Mouse (Mus musculus) heart, adult 2 months (tissue): ENCODE measurements around the gene Dis3l2. TPM values are rescaled to one million over a fixed set of nuclear protein-coding genes. Genes with fewer than 3 reads are reported as not detected.

Source experiments
- DNase-seq, 2 experiments: peaks; one replicate each; pipeline ENCODE4 v3.0.0; 2021
- H3K27ac ChIP-seq: fragments of 200-600 bp; 2 replicates; pipeline ENCODE4 v1.8.1; 2022
- H3K27me3 ChIP-seq: fragments of 200-500 bp; 2 replicates; pipeline ENCODE4 v1.6.1; 2012; ENCODE audit warnings: mild to moderate bottlenecking, low read length, inconsistent platforms, mixed read lengths; ENCODE audit not compliant: control insufficient read depth, insufficient read depth
- H3K36me3 ChIP-seq: fragments of 200-500 bp; 2 replicates; pipeline ENCODE4 v1.6.1; 2012; ENCODE audit warnings: low read length, inconsistent platforms; ENCODE audit not compliant: control insufficient read depth, insufficient read depth
- H3K4me1 ChIP-seq: fragments of 200-500 bp; 2 replicates; pipeline ENCODE4 v1.6.1; 2011; ENCODE audit warnings: low read length; ENCODE audit not compliant: control insufficient read depth, insufficient read depth
- H3K4me3 ChIP-seq: fragments of 200-600 bp; 2 replicates; pipeline ENCODE4 v1.8.1; 2022
- H3K79me2 ChIP-seq: fragments of 200-500 bp; replicated peaks from 2 replicates; pipeline ENCODE4 v1.6.1; 2012; ENCODE audit warnings: mild to moderate bottlenecking, inconsistent platforms, low read length, moderate library complexity, mixed read lengths; ENCODE audit not compliant: control insufficient read depth, insufficient read depth
- H3K9ac ChIP-seq: fragments of 200-500 bp; 2 replicates; pipeline ENCODE4 v1.6.1; 2012; ENCODE audit warnings: low read depth, mild to moderate bottlenecking, control low read depth, inconsistent platforms, low read length, mixed read lengths
- CTCF ChIP-seq: fragments of 200-600 bp; IDR thresholded peaks from 2 replicates; pipeline ENCODE4 v1.8.1; 2022; ENCODE audit warnings: antibody characterized with exemption, mild to moderate bottlenecking, moderate library complexity
- EP300 ChIP-seq: fragments of 200-500 bp; IDR thresholded peaks from 2 replicates; pipeline ENCODE4 v1.6.1; 2011; ENCODE audit warnings: low read depth, low read length, control low read depth; ENCODE audit not compliant: insufficient read depth
- POLR2A ChIP-seq: fragments of 200-500 bp; IDR thresholded peaks from 2 replicates; pipeline ENCODE4 v1.6.1; 2011; ENCODE audit warnings: mild to moderate bottlenecking, low read depth, low read length, control low read depth; ENCODE audit not compliant: insufficient read depth
- WGBS: fragments of 180-500 bp; shearing (Covaris S2); methylation state at CpG from one replicate; pipeline ENCODE4 v1.1.7; 2018; 5-methylcytosine and 5-hydroxymethylcytosine counted together
- intact Hi-C: fragments of 180-260 bp; cut with DNase I; formaldehyde crosslinking; loops from one replicate; pipeline ENCODE4 v1.15.1; 2025
- polyA plus RNA-seq: library from polyadenylated mRNA; depleted of rRNA; stranded (reverse); fragments of >200 nt; gene quantifications from 2 replicates; pipeline ENCODE4 v1.2.3, GENCODE M21; 2012
- total RNA-seq, 2 experiments: library from RNA; stranded (reverse); gene quantifications; 2 replicates each; pipeline ENCODE4 v1.2.3; 2021

Gene Dis3l2
- total and polyA plus RNA-seq, 3 experiments: 7.8 to 10.2 (median 9.0) TPM

DNA sequence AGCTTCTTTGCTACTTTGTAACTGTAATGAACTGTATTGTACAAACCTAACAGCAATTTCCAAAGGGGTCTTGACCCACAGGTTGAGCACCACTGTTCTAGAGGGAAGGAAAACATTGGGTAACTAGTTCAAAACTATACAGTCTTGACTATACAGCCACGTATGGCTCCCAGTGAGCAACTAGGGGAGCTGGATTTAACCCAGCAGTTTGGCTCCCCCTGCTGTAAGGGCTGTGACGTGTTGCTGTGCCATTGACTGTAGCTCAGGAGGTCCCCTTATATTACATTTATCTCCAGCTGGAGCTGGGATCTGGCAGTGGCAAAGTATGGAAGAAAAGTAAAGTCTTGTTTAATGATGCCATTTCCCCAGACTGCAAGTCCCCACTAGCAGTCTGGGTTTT, 4.9 kb upstream of the Dis3l2 start:
- Histone ChIP-seq H3K36me3 (no peaks in the 10 kb centered on the region), H3K4me1 (peaks cover 3% of the 10 kb centered on the region), H3K9ac (no peak overlapping the region), H3K27me3 (no peaks in the 10 kb centered on the region), H3K27ac (no peak overlapping the region), H3K79me2 (no peaks in the 10 kb centered on the region), H3K4me3 (no peak overlapping the region)
- DNase-seq: no peak
- intact Hi-C loops: no loop called here
- WGBS: 47% methylated on average over 2 of the region's 2 CpGs
- TF ChIP-seq EP300 (no peak), CTCF (peak; percentile 38), POLR2A (no peak)

DNA sequence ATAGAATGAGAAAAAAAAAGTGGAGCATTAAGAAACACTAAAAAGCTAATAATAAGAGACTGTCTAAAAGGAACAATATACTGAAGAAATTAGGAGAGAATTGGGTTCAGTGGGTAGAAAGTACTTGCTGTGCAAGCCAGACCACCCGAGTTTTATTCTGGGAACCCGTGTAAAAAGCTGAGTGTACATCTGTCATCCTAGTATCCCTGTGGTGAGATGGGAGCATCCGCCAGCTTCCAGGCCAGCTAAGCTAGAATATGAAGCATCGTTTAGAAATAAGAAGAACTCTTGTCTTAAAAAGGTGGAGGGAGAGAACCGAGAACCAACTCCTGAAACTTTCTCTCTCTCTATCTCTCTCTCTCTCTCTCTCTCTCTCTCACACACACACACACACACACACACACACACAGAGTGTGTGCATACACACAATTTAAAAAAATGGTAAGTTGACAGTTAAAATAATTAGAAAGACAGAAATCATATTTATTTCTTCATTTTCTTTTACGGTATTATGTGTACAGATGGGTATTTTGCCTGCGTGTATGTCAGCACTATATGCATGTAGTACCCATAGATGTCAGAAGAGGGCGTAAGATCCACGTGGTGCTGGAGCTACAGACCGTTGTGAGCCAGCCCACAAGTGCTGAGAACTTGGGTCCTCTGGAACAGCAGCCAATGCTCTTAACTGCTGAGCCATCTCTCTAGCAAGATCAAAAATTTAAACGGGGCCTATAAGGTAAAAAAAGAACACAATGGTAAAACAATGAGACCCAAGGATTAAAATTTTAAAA, 4.1 kb upstream of the Dis3l2 start:
- no peak overlapping the region for H3K4me3 ChIP-seq
- H3K27me3 ChIP-seq: no peaks in the 10 kb centered on the region
- H3K9ac ChIP-seq: no peak overlapping the region
- H3K27ac ChIP-seq: no peak overlapping the region
- H3K4me1 ChIP-seq: peaks cover 3% of the 10 kb centered on the region
- no peaks in the 10 kb centered on the region for H3K79me2 ChIP-seq
- H3K36me3 ChIP-seq: no peaks in the 10 kb centered on the region; the same call in 1 of the 2 replicates
- TF ChIP-seq EP300 (no peak), POLR2A (no peak), CTCF (no peak)
- 69% methylated on average over 11 of the region's 11 CpGs for WGBS
- intact Hi-C loops: loop anchor here (5.0 kb wide), 1 partner anchor 117 kb away; the partner anchor contains the start of genes Cops7b and Pde6d
- no peak for DNase-seq

GRCm38 (mm10) chr1:86700367-86700766, 3.2 kb upstream of the Dis3l2 start:
- Histone ChIP-seq H3K36me3 (no peaks in the 10 kb centered on the region; the same call in 1 of the 2 replicates), H3K79me2 (no peaks in the 10 kb centered on the region), H3K27me3 (no peaks in the 10 kb centered on the region), H3K27ac (no peak overlapping the region), H3K4me1 (peaks cover 3% of the 10 kb centered on the region), H3K4me3 (no peak overlapping the region), H3K9ac (no peak overlapping the region)
- 30% methylated on average over 7 of the region's 7 CpGs for WGBS
- intact Hi-C loops: loop anchor here (5.0 kb wide), 1 partner anchor 118 kb away; the partner anchor contains the start of genes Cops7b and Pde6d
- TF ChIP-seq CTCF (no peak), EP300 (no peak), POLR2A (no peak)
- DNase-seq: no peak

DNA sequence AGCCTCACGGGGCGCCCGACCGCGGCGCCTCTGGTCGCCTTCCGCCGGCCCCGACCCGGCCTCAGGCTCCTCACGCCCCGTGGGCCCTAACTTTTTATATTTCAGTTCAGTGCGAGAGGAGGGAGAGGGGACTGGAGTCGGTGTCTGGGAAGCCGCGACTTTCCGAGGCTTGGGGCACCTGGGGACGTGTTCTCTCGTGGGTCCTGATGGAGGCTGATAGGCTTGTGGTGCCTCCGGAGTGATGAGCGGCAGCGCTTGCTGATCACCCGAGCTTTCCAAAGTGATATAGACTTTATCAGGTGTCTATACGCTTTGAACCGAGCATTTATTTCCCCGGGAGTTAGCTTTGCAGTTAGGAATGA, 338 bp downstream of the Dis3l2 start:
- H3K4me3 ChIP-seq: peak overlapping the region; percentile 96
- H3K4me1 ChIP-seq: peaks cover 3% of the 10 kb centered on the region
- no peaks in the 10 kb centered on the region for H3K27me3 ChIP-seq
- intact Hi-C loops: loop anchor here (5.0 kb wide), 1 partner anchor 122 kb away; the partner anchor contains the start of genes Cops7b and Pde6d
- H3K27ac ChIP-seq: peak overlapping the region; percentile 87
- TF ChIP-seq CTCF: no peak; the same call in 1 of the 2 replicates
- 0 out of 2 replicates have a peak, but pooled peaks have one; percentile 9 for TF ChIP-seq POLR2A
- H3K9ac ChIP-seq: peak overlapping the region; percentile 84
- H3K36me3 ChIP-seq: no peaks in the 10 kb centered on the region; the same call in 1 of the 2 replicates
- no peak for DNase-seq
- no peaks in the 10 kb centered on the region for H3K79me2 ChIP-seq
- WGBS: under 1% methylated on average over 26 of the region's 27 CpGs

GRCm38 (mm10) chr1:86705461-86705860, 1.9 kb downstream of the Dis3l2 start:
- no peak overlapping the region for H3K4me3 ChIP-seq
- WGBS: 50% methylated on average over 3 of the region's 3 CpGs
- H3K27ac ChIP-seq: no peak overlapping the region
- no peak for DNase-seq
- no peaks in the 10 kb centered on the region; the same call in 1 of the 2 replicates for H3K36me3 ChIP-seq
- TF ChIP-seq CTCF (no peak), POLR2A (no peak), EP300 (no peak)
- intact Hi-C loops: no loop called here
- H3K79me2 ChIP-seq: no peaks in the 10 kb centered on the region
- H3K4me1 ChIP-seq: peaks cover 3% of the 10 kb centered on the region
- no peak overlapping the region for H3K9ac ChIP-seq
- no peaks in the 10 kb centered on the region for H3K27me3 ChIP-seq

GRCm38 (mm10) chr1:86709546-86709945, 5.9 kb downstream of the Dis3l2 start:
- intact Hi-C loops: no loop called here

More at GRCm38 (mm10) chr1:86709546-86709945, 5.9 kb downstream of the Dis3l2 start:
- H3K27me3 ChIP-seq: no peaks in the 10 kb centered on the region
- no peaks in the 10 kb centered on the region; the same call in 1 of the 2 replicates for H3K79me2 ChIP-seq
- TF ChIP-seq EP300 (no peak), POLR2A (no peak), CTCF (no peak)
- H3K4me1 ChIP-seq: no peaks in the 10 kb centered on the region; the same call in 1 of the 2 replicates
- 80% methylated on average over 4 of the region's 4 CpGs for WGBS
- no peak overlapping the region for H3K27ac ChIP-seq
- no peak overlapping the region for H3K4me3 ChIP-seq
- H3K9ac ChIP-seq: no peak overlapping the region
- H3K36me3 ChIP-seq: no peaks in the 10 kb centered on the region; the same call in 1 of the 2 replicates
- DNase-seq: no peak
